Mouse (Mus musculus): ENCODE data around the gene Gnaq. TPM values are rescaled to one million over a fixed set of nuclear protein-coding genes. Genes with fewer than 3 reads are reported as not detected.

Gnaq gene
- total RNA-seq, 1 experiment = 17.8 TPM

DNA sequence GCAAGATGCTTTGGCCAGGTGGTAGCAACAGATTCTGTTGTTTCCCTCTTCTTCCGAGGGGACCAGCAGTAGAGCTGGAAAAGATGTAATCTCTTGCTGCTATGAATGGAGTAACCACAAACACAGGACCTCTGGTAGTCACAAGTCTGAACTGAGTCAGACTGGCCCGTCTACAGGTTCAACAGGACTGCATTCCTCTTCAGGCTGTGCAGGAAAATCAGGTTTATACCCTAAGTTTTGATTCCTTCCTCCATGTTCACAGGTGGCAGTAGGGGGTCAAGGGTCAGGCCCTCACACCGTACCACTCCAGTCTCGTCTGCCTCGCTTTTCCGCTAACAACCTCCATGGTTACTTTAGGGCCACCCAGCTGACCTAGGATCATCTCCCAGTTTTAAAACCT, 137.6 kb downstream of the Gnaq start:
- H3K27ac ChIP-seq (ENCODE audit: insufficient read depth, low read depth, low read length, poor library complexity, severe bottlenecking) = no peak overlapping the region
- DNase-seq (ENCODE audit: low read depth, low spot score) = no peak
- no peak overlapping the region for H3K4me3 ChIP-seq (ENCODE audit: insufficient read depth in 1 of 2, low read depth in 1 of 2, low read length in 2 of 2, poor library complexity in 1 of 2, severe bottlenecking in 1 of 2)
- no peaks in the 10 kb centered on the region for H3K4me1 ChIP-seq (ENCODE audit: control insufficient read depth in 2 of 2, insufficient read depth in 2 of 2, low read length in 2 of 2, poor library complexity in 1 of 2)
- H3K9ac ChIP-seq (ENCODE audit: insufficient read depth, low read depth, low read length, poor library complexity, severe bottlenecking) = no peak overlapping the region
- H3K9me3 ChIP-seq (ENCODE audit: control insufficient read depth, insufficient read depth, low read depth, low read length) = no peaks in the 10 kb centered on the region
- in situ Hi-C loops (cut with MboI; ENCODE audit: low sequenced_read_pairs in 2 of 2, unreplicated experiment in 2 of 2) = no loop called here
- TF ChIP-seq ZNF384 (IDR thresholded peaks at IDR 0.05; ENCODE audit: low read depth, low read length) = no peak
- no peak for TF ChIP-seq CHD2 (IDR thresholded peaks at IDR 0.05; ENCODE audit: low read depth, low read length)
- no peak for TF ChIP-seq HCFC1 (IDR thresholded peaks at IDR 0.05; ENCODE audit: borderline replicate concordance, insufficient read depth, low read length)
- no peak for TF ChIP-seq MAFK (IDR thresholded peaks at IDR 0.05; ENCODE audit: insufficient read depth, low read depth, low read length)
- no peak for TF ChIP-seq ZC3H11A (IDR thresholded peaks at IDR 0.05; ENCODE audit: borderline replicate concordance, low read depth, low read length)
- no peaks in the 10 kb centered on the region for H3K36me3 ChIP-seq (ENCODE audit: control insufficient read depth, insufficient read depth, low read length, poor library complexity, severe bottlenecking)

DNA sequence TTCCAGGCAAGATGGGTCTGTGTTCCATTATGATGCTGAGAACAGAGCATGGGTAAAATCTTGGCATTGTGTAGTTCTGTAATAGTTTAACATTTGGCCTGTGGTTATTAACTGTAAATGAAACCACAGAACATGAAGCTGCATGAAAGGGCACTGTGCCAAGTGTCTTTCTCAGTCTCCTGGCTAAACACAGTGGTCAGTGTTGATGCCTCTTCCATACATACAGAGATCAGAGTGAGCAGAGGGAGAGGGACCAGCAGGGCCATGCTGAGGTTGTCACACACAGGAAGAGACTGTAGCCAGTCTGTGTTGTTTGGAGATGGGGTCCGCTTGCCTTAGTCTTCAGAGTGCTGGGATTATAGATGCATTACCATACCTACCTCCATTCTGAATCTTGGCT, 138.4 kb downstream of the Gnaq start:
- no peak overlapping the region for H3K9ac ChIP-seq (ENCODE audit: insufficient read depth, low read depth, low read length, poor library complexity, severe bottlenecking)
- no peak for TF ChIP-seq MAFK (IDR thresholded peaks at IDR 0.05; ENCODE audit: insufficient read depth, low read depth, low read length)
- TF ChIP-seq CHD2 (IDR thresholded peaks at IDR 0.05; ENCODE audit: low read depth, low read length) = no peak
- in situ Hi-C loops (cut with MboI; ENCODE audit: low sequenced_read_pairs in 2 of 2, unreplicated experiment in 2 of 2) = no loop called here
- no peak overlapping the region for H3K4me3 ChIP-seq (ENCODE audit: insufficient read depth in 1 of 2, low read depth in 1 of 2, low read length in 2 of 2, poor library complexity in 1 of 2, severe bottlenecking in 1 of 2)
- no peak overlapping the region for H3K27ac ChIP-seq (ENCODE audit: insufficient read depth, low read depth, low read length, poor library complexity, severe bottlenecking)
- no peak for DNase-seq (ENCODE audit: low read depth, low spot score)
- H3K4me1 ChIP-seq (ENCODE audit: control insufficient read depth in 2 of 2, insufficient read depth in 2 of 2, low read length in 2 of 2, poor library complexity in 1 of 2) = no peaks in the 10 kb centered on the region
- no peaks in the 10 kb centered on the region for H3K36me3 ChIP-seq (ENCODE audit: control insufficient read depth, insufficient read depth, low read length, poor library complexity, severe bottlenecking)
- H3K9me3 ChIP-seq (ENCODE audit: control insufficient read depth, insufficient read depth, low read depth, low read length) = no peaks in the 10 kb centered on the region

DNA sequence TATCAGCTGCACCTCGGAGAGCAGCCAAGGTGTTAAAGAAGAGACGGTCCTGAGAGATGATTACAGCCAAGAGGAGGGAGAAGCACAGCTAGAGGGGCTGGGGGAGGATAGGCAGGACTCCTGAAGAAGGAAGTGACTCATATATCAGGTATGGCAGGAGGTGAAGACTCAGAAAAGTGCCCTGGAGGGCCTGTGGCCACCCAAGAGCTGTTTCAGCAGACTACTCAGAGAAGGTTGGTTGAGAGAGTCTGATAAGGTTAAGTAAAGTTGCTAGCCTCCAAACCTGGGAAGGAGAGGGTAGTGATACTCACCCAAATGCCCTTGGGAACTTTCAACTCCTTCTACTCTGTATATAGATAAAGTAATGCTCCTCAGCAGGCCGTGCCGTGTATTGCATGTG, 140.4 kb downstream of the Gnaq start:
- no peak for DNase-seq (ENCODE audit: low read depth, low spot score)
- H3K4me3 ChIP-seq (ENCODE audit: insufficient read depth in 1 of 2, low read depth in 1 of 2, low read length in 2 of 2, poor library complexity in 1 of 2, severe bottlenecking in 1 of 2) = no peak overlapping the region
- no peaks in the 10 kb centered on the region for H3K4me1 ChIP-seq (ENCODE audit: control insufficient read depth in 2 of 2, insufficient read depth in 2 of 2, low read length in 2 of 2, poor library complexity in 1 of 2)
- no peak overlapping the region for H3K27ac ChIP-seq (ENCODE audit: insufficient read depth, low read depth, low read length, poor library complexity, severe bottlenecking)
- in situ Hi-C loops (cut with MboI; ENCODE audit: low sequenced_read_pairs in 2 of 2, unreplicated experiment in 2 of 2) = no loop called here
- H3K36me3 ChIP-seq (ENCODE audit: control insufficient read depth, insufficient read depth, low read length, poor library complexity, severe bottlenecking) = no peaks in the 10 kb centered on the region
- TF ChIP-seq HCFC1 (IDR thresholded peaks at IDR 0.05; ENCODE audit: borderline replicate concordance, insufficient read depth, low read length) = no peak
- TF ChIP-seq ZNF384 (IDR thresholded peaks at IDR 0.05; ENCODE audit: low read depth, low read length) = no peak
- TF ChIP-seq MAFK (IDR thresholded peaks at IDR 0.05; ENCODE audit: insufficient read depth, low read depth, low read length) = no peak
- no peak for TF ChIP-seq ZC3H11A (IDR thresholded peaks at IDR 0.05; ENCODE audit: borderline replicate concordance, low read depth, low read length)
- no peak for TF ChIP-seq CHD2 (IDR thresholded peaks at IDR 0.05; ENCODE audit: low read depth, low read length)
- H3K9ac ChIP-seq (ENCODE audit: insufficient read depth, low read depth, low read length, poor library complexity, severe bottlenecking) = no peak overlapping the region
- H3K9me3 ChIP-seq (ENCODE audit: control insufficient read depth, insufficient read depth, low read depth, low read length) = no peaks in the 10 kb centered on the region

DNA sequence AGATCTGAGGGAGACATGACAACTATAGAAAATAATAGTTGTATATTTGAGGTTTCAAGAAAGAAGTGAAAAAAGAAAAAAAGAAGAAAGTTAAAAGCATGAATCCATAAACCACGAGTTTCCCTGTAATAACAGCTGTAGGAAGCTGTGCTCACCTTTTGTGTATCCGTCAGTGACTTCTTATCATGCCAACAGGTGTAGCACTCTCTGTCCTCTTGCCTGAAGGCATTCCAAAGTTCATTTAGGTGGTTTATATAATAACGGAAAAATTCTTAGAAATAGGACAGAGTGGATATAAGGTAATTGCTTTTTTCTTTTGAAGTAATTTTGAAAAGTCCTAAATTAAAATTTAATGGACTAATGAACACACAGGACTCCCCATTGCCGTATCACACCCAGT, 147.6 kb downstream of the Gnaq start:
- no peak overlapping the region for H3K9ac ChIP-seq (ENCODE audit: insufficient read depth, low read depth, low read length, poor library complexity, severe bottlenecking)
- no peak overlapping the region for H3K4me3 ChIP-seq (ENCODE audit: insufficient read depth in 1 of 2, low read depth in 1 of 2, low read length in 2 of 2, poor library complexity in 1 of 2, severe bottlenecking in 1 of 2)
- in situ Hi-C loops (cut with MboI; ENCODE audit: low sequenced_read_pairs in 2 of 2, unreplicated experiment in 2 of 2) = no loop called here
- no peaks in the 10 kb centered on the region for H3K9me3 ChIP-seq (ENCODE audit: control insufficient read depth, insufficient read depth, low read depth, low read length)
- H3K4me1 ChIP-seq (ENCODE audit: control insufficient read depth in 2 of 2, insufficient read depth in 2 of 2, low read length in 2 of 2, poor library complexity in 1 of 2) = no peaks in the 10 kb centered on the region
- H3K27ac ChIP-seq (ENCODE audit: insufficient read depth, low read depth, low read length, poor library complexity, severe bottlenecking) = no peak overlapping the region
- DNase-seq (ENCODE audit: low read depth, low spot score) = no peak
- TF ChIP-seq ZNF384 (IDR thresholded peaks at IDR 0.05; ENCODE audit: low read depth, low read length) = no peak
- TF ChIP-seq CHD2 (IDR thresholded peaks at IDR 0.05; ENCODE audit: low read depth, low read length) = no peak
- TF ChIP-seq ZC3H11A (IDR thresholded peaks at IDR 0.05; ENCODE audit: borderline replicate concordance, low read depth, low read length) = no peak
- TF ChIP-seq HCFC1 (IDR thresholded peaks at IDR 0.05; ENCODE audit: borderline replicate concordance, insufficient read depth, low read length) = no peak
- TF ChIP-seq MAFK (IDR thresholded peaks at IDR 0.05; ENCODE audit: insufficient read depth, low read depth, low read length) = no peak
- H3K36me3 ChIP-seq (ENCODE audit: control insufficient read depth, insufficient read depth, low read length, poor library complexity, severe bottlenecking) = no peaks in the 10 kb centered on the region

All from ES-E14 (cell line).